Mouse (Mus musculus) heart, adult 2 months (tissue): ENCODE data around the gene Cr2.

Experiments used
- CTCF ChIP-seq: fragments of 200-600 bp; IDR thresholded peaks from 2 replicates; pipeline ENCODE4 v1.8.1; 2022; ENCODE audit warnings: antibody characterized with exemption, mild to moderate bottlenecking, moderate library complexity
- EP300 ChIP-seq: fragments of 200-500 bp; IDR thresholded peaks from 2 replicates; pipeline ENCODE4 v1.6.1; 2011; ENCODE audit warnings: low read depth, low read length, control low read depth; ENCODE audit not compliant: insufficient read depth
- POLR2A ChIP-seq: fragments of 200-500 bp; IDR thresholded peaks from 2 replicates; pipeline ENCODE4 v1.6.1; 2011; ENCODE audit warnings: mild to moderate bottlenecking, low read depth, low read length, control low read depth; ENCODE audit not compliant: insufficient read depth

DNA sequence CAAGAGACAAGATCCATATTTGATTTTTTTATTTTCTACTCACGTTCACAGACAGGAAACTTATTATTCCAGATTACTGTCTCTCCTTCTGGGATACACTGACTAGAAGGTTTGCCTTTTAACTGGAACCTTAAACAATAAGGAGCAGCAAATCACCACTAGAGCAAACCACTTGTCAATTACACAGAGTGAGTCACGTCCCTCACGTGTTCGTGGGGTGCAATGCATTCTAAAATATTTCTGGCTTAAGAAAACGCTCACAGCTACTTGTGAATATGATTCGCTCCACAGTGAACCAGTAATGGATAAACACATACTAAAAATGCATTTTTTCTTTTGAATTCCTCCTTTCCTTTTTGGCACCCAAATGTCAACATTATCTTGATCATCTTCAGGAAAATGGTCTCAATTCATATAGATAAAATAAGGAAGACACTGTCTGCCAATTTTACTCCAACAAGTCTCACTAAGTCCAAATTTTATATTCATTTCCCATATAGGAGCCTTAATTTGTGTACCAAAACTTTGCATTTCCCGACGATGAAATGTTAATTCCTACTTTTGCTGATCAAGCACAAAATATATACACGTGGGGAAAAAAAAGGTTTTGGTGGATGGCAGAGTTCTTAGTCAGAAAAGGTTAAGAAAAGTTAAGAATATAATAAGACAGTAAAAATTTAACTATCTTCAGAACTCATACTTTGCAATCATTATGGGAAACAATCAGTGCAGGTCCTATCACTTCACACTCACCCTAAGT is 11.3 kb downstream of the Cr2 start:
- TF ChIP-seq POLR2A (no peak), CTCF (no peak), EP300 (no peak)
